Mouse (Mus musculus) limb, embryonic 11.5 days (tissue): Measurements from ENCODE around the gene Kirrel3. TPM values are rescaled to one million over a fixed set of nuclear protein-coding genes. Genes with fewer than 3 reads are reported as not detected.

Experiments used
- ATAC-seq: fragments of 200-750 bp; cut with Nextera tagmentation; 2 replicates; pipeline ENCODE4 v1.8.0; 2017; ENCODE audit warnings: low read depth; ENCODE audit not compliant: insufficient number of reproducible peaks, low FRiP score, low TSS enrichment
- DNase-seq: peaks from one replicate; pipeline ENCODE4 v3.0.0-alpha.2; 2015; ENCODE audit warnings: low spot score
- H3K27ac ChIP-seq: fragments of 300-500 bp; sonication (generic); replicated peaks from 2 replicates; pipeline ENCODE4 v1.5.1; 2014; ENCODE audit warnings: low read depth, mild to moderate bottlenecking, low read length
- H3K27me3 ChIP-seq: fragments of 300-500 bp; sonication (generic); 2 replicates; pipeline ENCODE4 v1.6.1; 2014; ENCODE audit warnings: mild to moderate bottlenecking, low read length, mixed read lengths; ENCODE audit not compliant: control insufficient read depth, insufficient read depth
- H3K36me3 ChIP-seq: fragments of 300-500 bp; sonication (generic); 2 replicates; pipeline ENCODE4 v1.6.1; 2014; ENCODE audit warnings: mild to moderate bottlenecking, low read length, moderate library complexity, mixed read lengths; ENCODE audit not compliant: control insufficient read depth, insufficient read depth
- H3K4me1 ChIP-seq: fragments of 300-500 bp; sonication (generic); 2 replicates; pipeline ENCODE4 v1.6.1; 2014; ENCODE audit warnings: low read length, mixed read lengths; ENCODE audit not compliant: control insufficient read depth, insufficient read depth
- H3K4me2 ChIP-seq: fragments of 300-500 bp; sonication (generic); 2 replicates; pipeline ENCODE4 v1.6.1; 2014; ENCODE audit warnings: low read depth, mild to moderate bottlenecking, moderate library complexity; ENCODE audit not compliant: severe bottlenecking
- H3K4me3 ChIP-seq: fragments of 300-500 bp; sonication (generic); 2 replicates; pipeline ENCODE4 v1.5.1; 2014; ENCODE audit warnings: low read depth, low read length
- H3K9ac ChIP-seq: fragments of 300-500 bp; sonication (generic); 2 replicates; pipeline ENCODE4 v1.6.1; 2014; ENCODE audit warnings: mild to moderate bottlenecking, low read length
- H3K9me3 ChIP-seq: fragments of 300-500 bp; sonication (generic); 2 replicates; pipeline ENCODE4 v1.6.1; 2016; ENCODE audit warnings: low read length; ENCODE audit not compliant: control insufficient read depth
- WGBS: fragments of 180-500 bp; shearing (Covaris S2); extraction: QIAGEN DNeasy Blood & Tissue Kit; methylation state at CpG from one replicate; pipeline ENCODE4 v1.1.7; 2014; 5-methylcytosine and 5-hydroxymethylcytosine counted together
- polyA plus RNA-seq: library from polyadenylated mRNA; unstranded; fragments of >200 nt; fragmentation: Nextera tagmentation; extraction: Ambion mirVana; gene quantifications from 2 replicates; pipeline ENCODE4 v1.2.1, GENCODE M21; 2014

The Kirrel3 gene
- polyA plus RNA-seq, 1 experiment from 2014 or later = 2.6 TPM

DNA sequence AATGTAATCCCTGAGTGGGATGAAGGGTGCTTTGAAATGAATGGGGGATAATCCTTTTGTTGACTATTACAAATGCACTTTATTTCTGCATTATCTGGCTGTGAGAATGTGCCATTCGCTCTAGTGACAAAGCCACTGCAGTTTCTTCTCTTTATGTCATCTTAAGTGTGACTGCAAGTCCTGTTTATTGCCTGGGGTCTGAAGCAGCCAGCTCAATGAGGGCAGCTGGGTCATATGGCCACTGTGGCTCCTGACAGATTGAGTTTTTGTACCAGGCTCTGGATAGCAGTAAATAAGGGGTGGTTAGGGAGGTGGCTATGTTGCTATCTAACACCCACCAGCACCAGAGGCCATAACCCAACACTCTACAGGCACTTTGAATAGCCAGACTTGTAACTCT, 104.1 kb downstream of the Kirrel3 start:
- no peak overlapping the region for H3K4me3 ChIP-seq
- H3K36me3 ChIP-seq = no peaks in the 10 kb centered on the region
- 64% methylated on average over 1 of the region's 1 CpGs for WGBS
- no peaks in the 10 kb centered on the region; the same call in 1 of the 2 replicates for H3K4me1 ChIP-seq
- H3K27me3 ChIP-seq = no peaks in the 10 kb centered on the region
- H3K4me2 ChIP-seq = no peak overlapping the region
- no peaks in the 10 kb centered on the region for H3K9me3 ChIP-seq
- H3K9ac ChIP-seq = no peak overlapping the region
- no peak for DNase-seq
- ATAC-seq = no peak
- H3K27ac ChIP-seq = no peak overlapping the region

DNA sequence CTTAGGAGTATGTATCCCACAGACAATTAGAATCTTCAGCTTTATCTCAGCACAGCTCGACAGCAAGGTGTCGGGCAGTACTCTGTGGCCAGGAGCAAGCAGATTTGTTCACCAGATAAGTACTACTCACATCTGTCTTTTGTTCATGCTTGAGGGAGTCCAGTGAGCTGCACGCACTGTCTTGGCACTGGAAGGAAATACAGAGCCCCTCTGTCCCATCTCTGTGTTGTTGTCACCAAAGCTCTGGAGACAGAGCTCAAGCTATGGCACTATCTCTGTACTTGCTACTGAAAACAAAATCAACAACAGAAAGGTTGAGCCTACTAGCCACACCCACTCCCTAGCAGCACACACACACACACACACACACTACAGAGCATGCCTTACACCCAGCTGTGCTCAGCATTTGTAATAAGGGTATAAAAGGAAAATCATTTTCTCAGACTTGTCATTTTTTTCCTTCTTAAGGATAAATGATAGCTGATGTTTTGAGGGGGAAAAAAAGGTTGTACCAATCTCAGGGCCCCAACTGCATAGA, 106.4 kb downstream of the Kirrel3 start:
- Histone ChIP-seq H3K4me2 (no peak overlapping the region), H3K36me3 (no peaks in the 10 kb centered on the region), H3K27me3 (no peaks in the 10 kb centered on the region), H3K27ac (no peak overlapping the region), H3K9me3 (no peaks in the 10 kb centered on the region), H3K4me1 (no peaks in the 10 kb centered on the region; the same call in 1 of the 2 replicates), H3K4me3 (no peak overlapping the region), H3K9ac (no peak overlapping the region)
- DNase-seq (no peak), ATAC-seq (no peak)
- 53% methylated on average over 3 of the region's 3 CpGs for WGBS

DNA sequence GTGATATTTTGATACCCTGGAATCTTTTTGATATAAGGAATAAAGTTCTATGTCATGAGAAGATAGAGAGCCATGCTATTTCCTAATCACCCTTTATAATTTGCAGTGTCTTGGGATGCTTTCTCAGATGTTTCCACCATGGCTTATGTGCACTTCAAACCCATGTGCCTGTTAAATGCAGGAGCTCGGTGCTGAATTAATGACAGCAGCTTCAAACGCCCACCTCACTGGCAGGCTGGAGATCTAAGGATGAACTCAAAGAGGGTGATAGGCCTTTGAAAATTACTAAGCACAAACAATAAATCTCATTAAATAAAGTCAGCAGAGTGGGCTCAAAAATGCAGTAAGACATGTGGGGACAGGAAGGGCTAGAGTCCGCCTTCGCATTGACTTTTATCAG, 108.2 kb downstream of the Kirrel3 start:
- H3K4me2 ChIP-seq = no peak overlapping the region
- H3K27me3 ChIP-seq = no peaks in the 10 kb centered on the region
- no peaks in the 10 kb centered on the region; the same call in 1 of the 2 replicates for H3K4me1 ChIP-seq
- no peaks in the 10 kb centered on the region for H3K9me3 ChIP-seq
- 70% methylated on average over 4 of the region's 4 CpGs for WGBS
- ATAC-seq (no peak), DNase-seq (no peak)
- no peaks in the 10 kb centered on the region for H3K36me3 ChIP-seq
- no peak overlapping the region for H3K27ac ChIP-seq
- no peak overlapping the region for H3K4me3 ChIP-seq
- no peak overlapping the region for H3K9ac ChIP-seq

DNA sequence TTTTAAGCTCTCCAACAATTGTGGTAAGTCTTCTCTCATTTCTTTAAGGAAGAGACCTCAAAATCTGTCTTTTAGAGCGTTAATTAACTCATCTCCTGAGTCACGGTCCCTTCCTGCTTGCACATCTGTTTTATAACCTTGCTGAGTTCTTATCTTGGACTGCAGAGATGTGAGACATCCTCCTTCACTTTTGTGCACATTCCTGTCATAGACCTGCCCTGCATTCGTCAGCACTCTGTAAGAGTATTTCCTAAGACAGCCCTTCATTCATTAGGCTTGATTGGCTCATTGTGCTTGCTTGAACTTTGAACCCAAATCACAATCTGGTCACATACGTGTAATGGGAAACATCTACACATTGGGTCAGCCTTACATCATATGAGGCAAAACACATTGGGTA, 114.6 kb downstream of the Kirrel3 start:
- H3K27ac ChIP-seq = no peak overlapping the region
- no peak overlapping the region for H3K9ac ChIP-seq
- no peaks in the 10 kb centered on the region for H3K27me3 ChIP-seq
- no peaks in the 10 kb centered on the region for H3K4me1 ChIP-seq
- WGBS = 75% methylated on average over 4 of the region's 4 CpGs
- no peaks in the 10 kb centered on the region for H3K36me3 ChIP-seq
- H3K9me3 ChIP-seq = no peaks in the 10 kb centered on the region
- H3K4me2 ChIP-seq = no peak overlapping the region
- DNase-seq (no peak), ATAC-seq (no peak)
- H3K4me3 ChIP-seq = no peak overlapping the region

DNA sequence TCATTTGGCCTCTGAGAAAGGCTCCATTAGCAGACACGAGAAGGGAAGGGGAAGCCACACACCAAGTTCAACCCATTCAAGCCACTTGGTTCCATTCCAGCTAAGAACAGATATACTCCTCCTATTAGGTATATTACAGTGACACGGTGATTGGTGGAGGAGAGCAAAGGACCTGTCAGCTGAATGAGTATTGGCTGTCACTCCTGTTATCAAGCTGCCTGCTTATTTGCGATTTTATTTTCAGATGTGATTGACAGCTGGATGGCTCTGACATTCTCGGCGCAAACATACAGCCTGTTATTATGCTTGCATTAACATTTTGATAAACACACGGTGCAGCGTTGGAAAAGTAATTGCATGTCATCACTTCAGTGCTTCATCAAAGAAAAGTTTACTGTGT, 118.1 kb downstream of the Kirrel3 start:
- ATAC-seq (no peak), DNase-seq (no peak)
- Histone ChIP-seq H3K9me3 (no peaks in the 10 kb centered on the region), H3K4me2 (no peak overlapping the region), H3K4me3 (no peak overlapping the region), H3K27ac (no peak overlapping the region), H3K36me3 (no peaks in the 10 kb centered on the region), H3K27me3 (no peaks in the 10 kb centered on the region), H3K9ac (no peak overlapping the region), H3K4me1 (no peaks in the 10 kb centered on the region)
- 79% methylated on average over 7 of the region's 7 CpGs for WGBS

DNA sequence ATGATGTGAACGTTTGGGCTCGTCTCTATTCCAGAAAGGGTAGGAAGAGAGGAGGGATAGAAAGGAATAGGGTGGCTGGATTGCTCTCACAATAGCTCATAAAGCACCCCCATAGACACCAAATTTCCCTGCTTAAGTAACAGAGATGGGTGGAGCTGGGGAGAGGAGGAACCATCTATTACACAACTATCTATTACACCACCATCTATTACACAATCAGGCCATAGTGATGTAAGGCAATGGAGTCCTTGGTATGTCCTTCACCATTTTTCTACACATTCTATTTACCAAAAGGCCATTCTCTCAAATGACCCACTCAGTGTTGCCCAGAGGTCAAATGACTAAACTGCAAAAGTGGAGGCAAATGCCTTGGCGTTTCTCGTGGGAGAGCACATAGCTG, 119.2 kb downstream of the Kirrel3 start:
- WGBS = 81% methylated on average over 4 of the region's 4 CpGs
- no peak for ATAC-seq

DNA sequence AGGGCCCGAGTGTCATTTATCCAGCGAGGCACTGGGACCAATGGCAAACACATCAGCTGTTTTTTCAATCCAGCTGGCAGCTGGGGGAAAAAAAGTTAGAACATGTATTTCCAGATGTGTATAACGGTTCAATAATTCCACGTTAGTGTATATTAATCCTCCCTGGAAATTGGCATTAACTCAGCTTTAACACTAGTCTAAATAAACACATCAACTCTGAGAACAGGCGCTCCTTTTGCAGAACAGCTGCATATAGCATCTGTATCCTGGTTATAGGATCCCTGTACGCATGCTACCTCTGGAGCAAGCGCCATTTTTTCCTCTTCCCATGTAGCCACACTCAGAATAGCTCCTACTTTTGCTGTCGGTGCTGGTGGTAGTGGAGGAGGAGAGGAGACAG, 119.8 kb downstream of the Kirrel3 start:
- no peak for DNase-seq
- Histone ChIP-seq H3K4me3 (no peak overlapping the region), H3K36me3 (no peaks in the 10 kb centered on the region), H3K27me3 (no peaks in the 10 kb centered on the region), H3K4me2 (no peak overlapping the region), H3K4me1 (no peaks in the 10 kb centered on the region), H3K9me3 (no peaks in the 10 kb centered on the region), H3K9ac (no peak overlapping the region), H3K27ac (no peak overlapping the region)
- no peak for ATAC-seq
- WGBS = 77% methylated on average over 8 of the region's 8 CpGs

More for the DNA sequence above, 119.2 kb downstream of the Kirrel3 start:
- Histone ChIP-seq H3K4me3 (no peak overlapping the region), H3K4me1 (no peaks in the 10 kb centered on the region), H3K4me2 (no peak overlapping the region), H3K9me3 (no peaks in the 10 kb centered on the region), H3K27ac (no peak overlapping the region), H3K9ac (no peak overlapping the region), H3K36me3 (no peaks in the 10 kb centered on the region), H3K27me3 (no peaks in the 10 kb centered on the region)
- DNase-seq = no peak

DNA sequence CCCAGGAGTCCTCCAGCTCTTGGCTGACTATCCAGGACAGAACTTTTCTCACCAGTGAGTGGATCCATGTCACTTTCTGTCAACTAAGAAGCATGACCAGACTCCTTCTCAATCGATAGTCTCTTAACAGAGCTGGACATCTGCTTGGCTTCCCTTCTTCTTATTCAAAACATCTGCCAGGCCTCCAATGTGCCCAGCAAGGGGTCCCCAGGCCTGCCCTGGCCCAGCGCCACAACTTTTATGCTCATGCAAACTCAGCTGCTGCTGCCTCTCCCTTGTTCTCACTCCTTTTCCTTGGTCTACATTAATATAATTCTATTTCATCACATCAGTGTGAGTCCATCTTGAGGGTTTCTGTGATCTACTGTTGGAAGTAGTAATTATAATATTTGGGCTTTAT, 122.3 kb downstream of the Kirrel3 start:
- no peaks in the 10 kb centered on the region for H3K9me3 ChIP-seq
- no peaks in the 10 kb centered on the region for H3K4me1 ChIP-seq
- WGBS = 44% methylated on average over 2 of the region's 2 CpGs
- no peak overlapping the region for H3K4me3 ChIP-seq
- no peak overlapping the region for H3K27ac ChIP-seq
- H3K4me2 ChIP-seq = no peak overlapping the region
- no peak for DNase-seq
- no peak overlapping the region for H3K9ac ChIP-seq
- H3K36me3 ChIP-seq = no peaks in the 10 kb centered on the region
- no peaks in the 10 kb centered on the region for H3K27me3 ChIP-seq
- ATAC-seq = no peak
